Mouse (Mus musculus): ENCODE data around the gene Vps54. TPM values are rescaled to one million over a fixed set of nuclear protein-coding genes. Genes with fewer than 3 reads are reported as not detected.
"Not testable (repeated sequence)": the region's sequence is repeated elsewhere in the genome, so short reads cannot be mapped to it uniquely, and the experiment has no call there.

Gene Vps54
- polyA plus RNA-seq, 1 experiment from 2014 or later, result 8.4 TPM

- no peaks in the 10 kb centered on the region for H3K27me3 ChIP-seq (replicated peaks; ENCODE audit: control insufficient read depth, insufficient read depth, low read length)
- H3K4me1 ChIP-seq (ENCODE audit: control insufficient read depth, insufficient read depth, low read length), result peaks cover 9% of the 10 kb centered on the region
- WGBS, result 95% methylated on average over 2 of the region's 2 CpGs
- no peak overlapping the region for H3K27ac ChIP-seq (ENCODE audit: low read depth, low read length)
- no peak overlapping the region for H3K9ac ChIP-seq (ENCODE audit: low read length)
- DNase-seq (ENCODE audit: low spot score) (no peak), ATAC-seq (no peak)
- H3K36me3 ChIP-seq (ENCODE audit: control insufficient read depth, insufficient read depth, low read length), result no peaks in the 10 kb centered on the region
- peak overlapping the region; percentile 67 for H3K4me2 ChIP-seq (ENCODE audit: low read length)
- H3K9me3 ChIP-seq (replicated peaks; ENCODE audit: control insufficient read depth, low read length), result no peaks in the 10 kb centered on the region
- peak overlapping the region; percentile 80; the same call in 1 of the 2 replicates for H3K4me3 ChIP-seq (ENCODE audit: low read depth, low read length)
Measured at GRCm38 (mm10) chr11:21237474-21238278, 1.4 kb upstream of the Vps54 start.

- Histone ChIP-seq H3K9ac (ENCODE audit: low read length) (peak overlapping the region; percentile 99), H3K9me3 (replicated peaks; ENCODE audit: control insufficient read depth, low read length) (no peaks in the 10 kb centered on the region), H3K4me1 (ENCODE audit: control insufficient read depth, insufficient read depth, low read length) (peaks cover 9% of the 10 kb centered on the region), H3K36me3 (ENCODE audit: control insufficient read depth, insufficient read depth, low read length) (no peaks in the 10 kb centered on the region), H3K4me3 (ENCODE audit: low read depth, low read length) (peak overlapping the region; percentile 80), H3K27me3 (replicated peaks; ENCODE audit: control insufficient read depth, insufficient read depth, low read length) (no peaks in the 10 kb centered on the region), H3K4me2 (ENCODE audit: low read length) (peak overlapping the region; percentile 67), H3K27ac (ENCODE audit: low read depth, low read length) (peak overlapping the region; percentile 97)
- under 1% methylated on average over 42 of the region's 65 CpGs for WGBS
- peak; percentile 92 for ATAC-seq
- peak; percentile 70 for DNase-seq (ENCODE audit: low spot score)
Measured at GRCm38 (mm10) chr11:21238279-21239020, 631 bp upstream of the Vps54 start.

- DNase-seq (ENCODE audit: low spot score), result peak; percentile 31
- 16% methylated on average over 7 of the region's 7 CpGs for WGBS
Measured at GRCm38 (mm10) chr11:21239763-21240509, 855 bp downstream of the Vps54 start.

GRCm38 (mm10) chr11:21241351-21241750 lies 2.3 kb downstream of the Vps54 start:
- no peak overlapping the region for H3K4me3 ChIP-seq (ENCODE audit: low read depth, low read length)
- no peak for DNase-seq (ENCODE audit: low spot score)
- H3K27ac ChIP-seq (ENCODE audit: low read depth, low read length), result no peak overlapping the region
- H3K36me3 ChIP-seq (ENCODE audit: control insufficient read depth, insufficient read depth, low read length), result no peaks in the 10 kb centered on the region
- H3K9me3 ChIP-seq (replicated peaks; ENCODE audit: control insufficient read depth, low read length), result no peaks in the 10 kb centered on the region
- 83% methylated on average over 1 of the region's 1 CpGs for WGBS
- no peak overlapping the region for H3K9ac ChIP-seq (ENCODE audit: low read length)
- ATAC-seq, result no peak
- no peaks in the 10 kb centered on the region for H3K27me3 ChIP-seq (replicated peaks; ENCODE audit: control insufficient read depth, insufficient read depth, low read length)
- no peak overlapping the region for H3K4me2 ChIP-seq (ENCODE audit: low read length)
- H3K4me1 ChIP-seq (ENCODE audit: control insufficient read depth, insufficient read depth, low read length), result peaks cover 9% of the 10 kb centered on the region

More at GRCm38 (mm10) chr11:21239763-21240509, 855 bp downstream of the Vps54 start:
- ATAC-seq, result no peak
- H3K9ac ChIP-seq (ENCODE audit: low read length), result peak overlapping the region; percentile 99
- peak overlapping the region; percentile 97 for H3K27ac ChIP-seq (ENCODE audit: low read depth, low read length)
- peaks cover 9% of the 10 kb centered on the region for H3K4me1 ChIP-seq (ENCODE audit: control insufficient read depth, insufficient read depth, low read length)
- no peaks in the 10 kb centered on the region for H3K36me3 ChIP-seq (ENCODE audit: control insufficient read depth, insufficient read depth, low read length)
- no peaks in the 10 kb centered on the region for H3K27me3 ChIP-seq (replicated peaks; ENCODE audit: control insufficient read depth, insufficient read depth, low read length)
- H3K9me3 ChIP-seq (replicated peaks; ENCODE audit: control insufficient read depth, low read length), result no peaks in the 10 kb centered on the region
- H3K4me3 ChIP-seq (ENCODE audit: low read depth, low read length), result peak overlapping the region; percentile 80
- H3K4me2 ChIP-seq (ENCODE audit: low read length), result peak overlapping the region; percentile 67

- Histone ChIP-seq H3K4me2 (ENCODE audit: low read length) (no peak overlapping the region), H3K27ac (ENCODE audit: low read depth, low read length) (no peak overlapping the region), H3K4me3 (ENCODE audit: low read depth, low read length) (no peak overlapping the region), H3K27me3 (replicated peaks; ENCODE audit: control insufficient read depth, insufficient read depth, low read length) (no peaks in the 10 kb centered on the region), H3K36me3 (ENCODE audit: control insufficient read depth, insufficient read depth, low read length) (no peaks in the 10 kb centered on the region), H3K4me1 (ENCODE audit: control insufficient read depth, insufficient read depth, low read length) (no peaks in the 10 kb centered on the region), H3K9ac (ENCODE audit: low read length) (no peak overlapping the region), H3K9me3 (replicated peaks; ENCODE audit: control insufficient read depth, low read length) (no peaks in the 10 kb centered on the region)
- DNase-seq (ENCODE audit: low spot score), result no peak
- WGBS, result 87% methylated on average over 4 of the region's 4 CpGs
- ATAC-seq, result peak; percentile 18; the same call in 1 of the 2 replicates
Measured at GRCm38 (mm10) chr11:21247203-21247865, 8.3 kb downstream of the Vps54 start.

- H3K4me3 ChIP-seq (ENCODE audit: low read depth, low read length), result no peak overlapping the region
- 80% methylated on average over 1 of the region's 1 CpGs for WGBS
- H3K9ac ChIP-seq (ENCODE audit: low read length), result no peak overlapping the region
- no peaks in the 10 kb centered on the region for H3K4me1 ChIP-seq (ENCODE audit: control insufficient read depth, insufficient read depth, low read length)
- no peaks in the 10 kb centered on the region for H3K9me3 ChIP-seq (replicated peaks; ENCODE audit: control insufficient read depth, low read length)
- DNase-seq (ENCODE audit: low spot score), result no peak
- no peak overlapping the region for H3K4me2 ChIP-seq (ENCODE audit: low read length)
- no peak overlapping the region for H3K27ac ChIP-seq (ENCODE audit: low read depth, low read length)
- no peak for ATAC-seq
- H3K36me3 ChIP-seq (ENCODE audit: control insufficient read depth, insufficient read depth, low read length), result no peaks in the 10 kb centered on the region
- no peaks in the 10 kb centered on the region for H3K27me3 ChIP-seq (replicated peaks; ENCODE audit: control insufficient read depth, insufficient read depth, low read length)
Measured at GRCm38 (mm10) chr11:21247940-21248339, 8.9 kb downstream of the Vps54 start.

GRCm38 (mm10) chr11:21250366-21250765 lies 11.3 kb downstream of the Vps54 start:
- no peak overlapping the region for H3K27ac ChIP-seq (ENCODE audit: low read depth, low read length)
- H3K4me2 ChIP-seq (ENCODE audit: low read length), result no peak overlapping the region
- DNase-seq (ENCODE audit: low spot score), result no peak
- H3K9ac ChIP-seq (ENCODE audit: low read length), result no peak overlapping the region
- H3K4me1 ChIP-seq (ENCODE audit: control insufficient read depth, insufficient read depth, low read length), result no peaks in the 10 kb centered on the region
- ATAC-seq, result no peak
- H3K9me3 ChIP-seq (replicated peaks; ENCODE audit: control insufficient read depth, low read length), result no peaks in the 10 kb centered on the region
- H3K4me3 ChIP-seq (ENCODE audit: low read depth, low read length), result no peak overlapping the region
- WGBS, result 93% methylated on average over 1 of the region's 1 CpGs
- H3K36me3 ChIP-seq (ENCODE audit: control insufficient read depth, insufficient read depth, low read length), result no peaks in the 10 kb centered on the region
- H3K27me3 ChIP-seq (replicated peaks; ENCODE audit: control insufficient read depth, insufficient read depth, low read length), result no peaks in the 10 kb centered on the region

GRCm38 (mm10) chr11:21258611-21259010 lies 19.5 kb downstream of the Vps54 start:
- not testable (repeated sequence) for DNase-seq (ENCODE audit: low spot score); H3K27ac ChIP-seq (ENCODE audit: low read depth, low read length); ATAC-seq; H3K9ac ChIP-seq (ENCODE audit: low read length); H3K9me3 ChIP-seq (replicated peaks; ENCODE audit: control insufficient read depth, low read length); H3K36me3 ChIP-seq (ENCODE audit: control insufficient read depth, insufficient read depth, low read length); H3K4me2 ChIP-seq (ENCODE audit: low read length); H3K4me3 ChIP-seq (ENCODE audit: low read depth, low read length); H3K27me3 ChIP-seq (replicated peaks; ENCODE audit: control insufficient read depth, insufficient read depth, low read length); H3K4me1 ChIP-seq (ENCODE audit: control insufficient read depth, insufficient read depth, low read length)
- 97% methylated on average over 10 of the region's 10 CpGs for WGBS
